Mouse (Mus musculus): Measurements from ENCODE around the gene Dse. TPM values are rescaled to one million over a fixed set of nuclear protein-coding genes. Genes with fewer than 3 reads are reported as not detected.

Gene Dse
- polyA plus RNA-seq, 1 experiment = 2.5 TPM

GRCm38 (mm10) chr10:34206436-34206782, 1.1 kb downstream of the Dse start:
- no peak for DNase-seq (ENCODE audit: low read depth, low spot score)
- WGBS = 3% methylated on average over 15 of the region's 15 CpGs

GRCm38 (mm10) chr10:34205825-34206224, 1.7 kb downstream of the Dse start:
- WGBS = 97% methylated on average over 1 of the region's 1 CpGs
- no peak for DNase-seq (ENCODE audit: low read depth, low spot score)

GRCm38 (mm10) chr10:34200689-34201088, 6.8 kb downstream of the Dse start:
- no peak for DNase-seq (ENCODE audit: low read depth, low spot score)
- WGBS = 76% methylated on average over 1 of the region's 1 CpGs

GRCm38 (mm10) chr10:34198574-34198973, 8.9 kb downstream of the Dse start:
- DNase-seq (ENCODE audit: low read depth, low spot score) = no peak
- 56% methylated on average over 3 of the region's 3 CpGs for WGBS

GRCm38 (mm10) chr10:34198061-34198460, 9.5 kb downstream of the Dse start:
- 8% methylated on average over 3 of the region's 3 CpGs for WGBS
- no peak for DNase-seq (ENCODE audit: low read depth, low spot score)

- DNase-seq (ENCODE audit: low read depth, low spot score) = no peak
- WGBS = 62% methylated on average over 3 of the region's 3 CpGs
Measured at GRCm38 (mm10) chr10:34197269-34197668, 10.2 kb downstream of the Dse start.

- DNase-seq (ENCODE audit: low read depth, low spot score) = no peak
- 53% methylated on average over 2 of the region's 2 CpGs for WGBS
Measured at GRCm38 (mm10) chr10:34194957-34195356, 12.6 kb downstream of the Dse start.

- no peak for DNase-seq (ENCODE audit: low read depth, low spot score)
- WGBS = 80% methylated on average over 5 of the region's 5 CpGs
Measured at GRCm38 (mm10) chr10:34194503-34194902, 13.0 kb downstream of the Dse start.

- WGBS = 65% methylated on average over 10 of the region's 10 CpGs
- no peak for DNase-seq (ENCODE audit: low read depth, low spot score)
Measured at GRCm38 (mm10) chr10:34186571-34187260, 20.8 kb downstream of the Dse start.

GRCm38 (mm10) chr10:34185556-34185955, 22.0 kb downstream of the Dse start:
- no peak for DNase-seq (ENCODE audit: low read depth, low spot score)
- 45% methylated on average over 4 of the region's 4 CpGs for WGBS

GRCm38 (mm10) chr10:34184956-34185355, 22.6 kb downstream of the Dse start:
- no peak for DNase-seq (ENCODE audit: low read depth, low spot score)
- 39% methylated on average over 1 of the region's 1 CpGs for WGBS

GRCm38 (mm10) chr10:34183731-34184130, 23.8 kb downstream of the Dse start:
- DNase-seq (ENCODE audit: low read depth, low spot score) = no peak
- WGBS = 81% methylated on average over 7 of the region's 7 CpGs

- DNase-seq (ENCODE audit: low read depth, low spot score) = no peak
- 55% methylated on average over 8 of the region's 8 CpGs for WGBS
Measured at GRCm38 (mm10) chr10:34175870-34176606, 31.5 kb downstream of the Dse start.

- 68% methylated on average over 4 of the region's 4 CpGs for WGBS
- DNase-seq (ENCODE audit: low read depth, low spot score) = no peak
Measured at GRCm38 (mm10) chr10:34172663-34173282, 34.7 kb downstream of the Dse start.

GRCm38 (mm10) chr10:34171660-34172059, 35.9 kb downstream of the Dse start:
- no peak for DNase-seq (ENCODE audit: low read depth, low spot score)
- WGBS = 65% methylated on average over 4 of the region's 4 CpGs

- no peak for DNase-seq (ENCODE audit: low read depth, low spot score)
- 84% methylated on average over 3 of the region's 3 CpGs for WGBS
Measured at GRCm38 (mm10) chr10:34171191-34171590, 36.3 kb downstream of the Dse start.

- 63% methylated on average over 2 of the region's 2 CpGs for WGBS
- no peak for DNase-seq (ENCODE audit: low read depth, low spot score)
Measured at GRCm38 (mm10) chr10:34166971-34167370, 40.5 kb downstream of the Dse start.

GRCm38 (mm10) chr10:34155796-34156554, 51.5 kb downstream of the Dse start:
- DNase-seq (ENCODE audit: low read depth, low spot score) = no peak
- WGBS = 69% methylated on average over 12 of the region's 12 CpGs

GRCm38 (mm10) chr10:34151827-34152226, 55.7 kb downstream of the Dse start:
- DNase-seq (ENCODE audit: low read depth, low spot score) = no peak
- 72% methylated on average over 3 of the region's 3 CpGs for WGBS

GRCm38 (mm10) chr10:34150454-34150853, 57.1 kb downstream of the Dse start:
- 23% methylated on average over 6 of the region's 6 CpGs for WGBS
- no peak for DNase-seq (ENCODE audit: low read depth, low spot score)

Measured in large intestine, adult 2 months (tissue).